Mouse (Mus musculus): ENCODE data around the gene Tnni3k.
"Not testable (repeated sequence)": the region's sequence is repeated elsewhere in the genome, so short reads cannot be mapped to it uniquely, and the experiment has no call there.

Gene Tnni3k

GRCm38 (mm10) chr3:154834373-154834772 is 220.8 kb downstream of the Tnni3k start:
- DNase-seq (ENCODE audit: low read depth): no peak

GRCm38 (mm10) chr3:154825739-154826138 is 229.5 kb downstream of the Tnni3k start:
- DNase-seq (ENCODE audit: low read depth): no peak

GRCm38 (mm10) chr3:154824713-154825112 is 230.5 kb downstream of the Tnni3k start:
- DNase-seq (ENCODE audit: low read depth): no peak

GRCm38 (mm10) chr3:154819684-154820083 is 235.5 kb downstream of the Tnni3k start:
- not testable (repeated sequence) for DNase-seq (ENCODE audit: low read depth)

- DNase-seq (ENCODE audit: low read depth): peak; percentile 7
Measured at GRCm38 (mm10) chr3:154817732-154818131, 237.5 kb downstream of the Tnni3k start.

- no peak for DNase-seq (ENCODE audit: low read depth)
Measured at GRCm38 (mm10) chr3:154816801-154817625, 238.2 kb downstream of the Tnni3k start.

- DNase-seq (ENCODE audit: low read depth): no peak
Measured at GRCm38 (mm10) chr3:154816231-154816630, 239.0 kb downstream of the Tnni3k start.

GRCm38 (mm10) chr3:154815606-154816005 is 239.6 kb downstream of the Tnni3k start:
- DNase-seq (ENCODE audit: low read depth): no peak

- DNase-seq (ENCODE audit: low read depth): no peak
Measured at GRCm38 (mm10) chr3:154812893-154813292, 242.3 kb downstream of the Tnni3k start.

- no peak for DNase-seq (ENCODE audit: low read depth)
Measured at GRCm38 (mm10) chr3:154811833-154812232, 243.4 kb downstream of the Tnni3k start.

- no peak for DNase-seq (ENCODE audit: low read depth)
Measured at GRCm38 (mm10) chr3:154811281-154811680, 243.9 kb downstream of the Tnni3k start.

- DNase-seq (ENCODE audit: low read depth): no peak
Measured at GRCm38 (mm10) chr3:154810273-154810870, 244.8 kb downstream of the Tnni3k start.

GRCm38 (mm10) chr3:154806626-154807025 is 248.6 kb downstream of the Tnni3k start:
- no peak for DNase-seq (ENCODE audit: low read depth)

- DNase-seq (ENCODE audit: low read depth): no peak
Measured at GRCm38 (mm10) chr3:154800888-154801429, 254.2 kb downstream of the Tnni3k start.

GRCm38 (mm10) chr3:154800454-154800853 is 254.8 kb downstream of the Tnni3k start:
- no peak for DNase-seq (ENCODE audit: low read depth)

GRCm38 (mm10) chr3:154798806-154799205 is 256.4 kb downstream of the Tnni3k start:
- DNase-seq (ENCODE audit: low read depth): no peak

GRCm38 (mm10) chr3:154793571-154793970 is 261.6 kb downstream of the Tnni3k start:
- DNase-seq (ENCODE audit: low read depth): no peak

- DNase-seq (ENCODE audit: low read depth): no peak
Measured at GRCm38 (mm10) chr3:154787611-154788010, 267.6 kb downstream of the Tnni3k start.

- no peak for DNase-seq (ENCODE audit: low read depth)
Measured at GRCm38 (mm10) chr3:154786354-154786753, 268.9 kb downstream of the Tnni3k start.

- peak; percentile 21 for DNase-seq (ENCODE audit: low read depth)
Measured at GRCm38 (mm10) chr3:154778836-154779595, 276.2 kb downstream of the Tnni3k start.

- no peak for DNase-seq (ENCODE audit: low read depth)
Measured at GRCm38 (mm10) chr3:154771651-154772050, 283.6 kb downstream of the Tnni3k start.

- no peak for DNase-seq (ENCODE audit: low read depth)
Measured at GRCm38 (mm10) chr3:154766321-154766720, 288.9 kb downstream of the Tnni3k start.
